Mouse (Mus musculus) megakaryocyte-erythroid progenitor cell, adult 5-6 weeks (primary cell): Measurements from ENCODE around the gene Tifa. TPM values are rescaled to one million over a fixed set of nuclear protein-coding genes. Genes with fewer than 3 reads are reported as not detected.
"Not testable (repeated sequence)": the region's sequence is repeated elsewhere in the genome, so short reads cannot be mapped to it uniquely, and the experiment has no call there.

Source experiments
- ATAC-seq: replicated peaks from 2 replicates; pipeline ENCODE4 v1.8.0; 2016; ENCODE audit warnings: mild to moderate bottlenecking, inconsistent platforms; ENCODE audit not compliant: severe bottlenecking, poor library complexity, low FRiP score, low TSS enrichment
- total RNA-seq, 2 experiments: library from RNA; stranded (forward) in 1 of 2; stranded (reverse) in 1 of 2; fragments of 200-1000, 215-1000 nt in 1 of 2; fragments of >200 nt in 1 of 2; fragmentation: Nextera tagmentation in 1 of 2; gene quantifications; 2 replicates each; pipeline ENCODE4 v1.2.3; 2014 to 2017

The Tifa gene
- total RNA-seq, 2 experiments from 2014 or later, result 32.1 to 34.5 TPM

- no peak for ATAC-seq
Measured at GRCm38 (mm10) chr3:127782921-127783320, 6.7 kb upstream of the Tifa start.

GRCm38 (mm10) chr3:127783680-127784079 lies 5.9 kb upstream of the Tifa start:
- not testable (repeated sequence) for ATAC-seq

- ATAC-seq, result no peak
Measured at GRCm38 (mm10) chr3:127787032-127787431, 2.6 kb upstream of the Tifa start.

DNA sequence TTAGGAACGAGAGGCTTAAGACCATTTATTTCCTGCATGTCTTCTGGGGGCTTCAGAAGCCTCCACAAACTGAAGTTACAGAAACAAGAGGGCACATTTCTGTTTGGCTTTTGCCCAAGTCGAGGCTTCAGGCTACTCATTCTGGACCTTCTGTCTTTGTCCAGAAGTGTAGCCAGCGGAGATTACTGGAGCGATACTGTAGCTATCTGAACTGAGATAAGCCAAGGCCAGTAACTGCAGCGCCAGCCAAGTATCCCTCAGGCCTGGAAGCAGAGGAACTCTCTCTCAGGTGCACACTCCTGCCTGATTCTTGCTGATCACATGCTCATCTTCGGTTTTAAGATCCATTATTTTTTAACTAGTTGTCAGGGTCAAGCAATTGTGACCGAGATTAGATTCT lies 1.6 kb upstream of the Tifa start:
- no peak for ATAC-seq

DNA sequence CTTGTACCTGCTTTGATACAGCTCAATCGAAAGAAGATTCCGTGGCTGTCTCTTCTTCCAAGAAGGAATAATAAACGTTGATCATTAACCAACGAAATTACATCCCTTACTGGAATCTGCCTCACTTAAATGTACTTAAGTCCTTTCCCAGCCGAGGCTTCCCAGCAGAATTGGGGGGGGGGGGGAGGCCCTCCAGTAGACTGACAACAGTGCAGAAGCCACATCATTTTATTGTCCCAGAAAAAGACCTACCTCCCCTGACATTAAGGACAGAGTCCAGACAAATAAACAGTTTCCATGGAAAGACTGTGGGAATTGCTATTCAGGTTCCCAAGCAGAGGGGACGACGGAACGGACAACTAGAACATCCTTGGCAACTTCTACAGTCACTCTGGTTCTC lies 686 bp upstream of the Tifa start:
- no peak for ATAC-seq

- no peak for ATAC-seq
Measured at GRCm38 (mm10) chr3:127790234-127791055, 840 bp downstream of the Tifa start.

GRCm38 (mm10) chr3:127791056-127791483 lies 1.5 kb downstream of the Tifa start:
- peak; percentile 12; the same call in 1 of the 2 replicates for ATAC-seq

DNA sequence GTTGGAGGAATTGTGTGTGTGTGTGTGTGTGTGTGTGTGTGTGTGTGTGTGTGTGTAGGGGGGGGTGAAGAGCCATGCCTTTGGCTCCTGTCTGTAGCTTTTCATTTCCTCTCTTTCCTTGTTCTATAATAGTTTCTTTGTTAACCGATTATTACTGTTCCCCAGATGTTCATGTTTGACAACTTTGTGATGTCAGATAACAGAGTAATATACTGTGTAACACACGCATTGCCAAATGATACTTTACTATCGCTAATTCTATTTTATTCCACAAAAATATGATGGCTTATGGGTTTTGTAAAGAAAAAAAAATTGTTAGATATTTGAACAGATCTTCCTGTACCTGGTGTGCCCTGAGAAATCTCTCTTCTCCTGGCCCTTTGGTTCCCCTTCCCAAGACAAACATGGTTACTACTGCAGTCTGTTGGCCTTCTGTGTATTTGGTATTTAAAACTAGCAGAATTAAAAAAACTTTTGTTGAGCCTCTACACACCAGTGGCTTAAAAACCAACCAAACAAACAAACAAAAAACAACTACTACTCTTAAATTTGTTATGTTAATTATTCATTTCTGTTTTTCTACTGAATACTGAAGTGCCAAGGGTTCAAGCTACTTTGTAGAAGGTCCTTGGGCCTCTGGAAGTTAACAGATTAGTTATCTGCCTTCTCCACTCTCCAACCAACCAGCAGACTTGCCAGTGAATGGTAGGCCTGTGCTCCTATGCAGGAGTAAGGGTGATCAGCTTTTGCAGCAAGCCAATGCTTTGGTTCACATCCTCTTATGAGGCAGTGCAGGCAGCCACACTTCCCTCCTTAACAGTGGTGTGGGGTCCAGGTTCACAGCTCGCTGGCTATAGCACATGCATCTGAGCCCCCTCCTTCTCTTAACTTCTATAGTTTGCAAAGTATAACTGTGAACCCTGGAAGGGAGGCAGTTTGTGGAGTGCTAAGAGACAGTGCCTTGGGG lies 2.3 kb downstream of the Tifa start:
- ATAC-seq, result peak; percentile 88

GRCm38 (mm10) chr3:127793022-127793421 lies 3.4 kb downstream of the Tifa start:
- no peak for ATAC-seq

- no peak for ATAC-seq
Measured at GRCm38 (mm10) chr3:127795762-127796161, 6.2 kb downstream of the Tifa start.

DNA sequence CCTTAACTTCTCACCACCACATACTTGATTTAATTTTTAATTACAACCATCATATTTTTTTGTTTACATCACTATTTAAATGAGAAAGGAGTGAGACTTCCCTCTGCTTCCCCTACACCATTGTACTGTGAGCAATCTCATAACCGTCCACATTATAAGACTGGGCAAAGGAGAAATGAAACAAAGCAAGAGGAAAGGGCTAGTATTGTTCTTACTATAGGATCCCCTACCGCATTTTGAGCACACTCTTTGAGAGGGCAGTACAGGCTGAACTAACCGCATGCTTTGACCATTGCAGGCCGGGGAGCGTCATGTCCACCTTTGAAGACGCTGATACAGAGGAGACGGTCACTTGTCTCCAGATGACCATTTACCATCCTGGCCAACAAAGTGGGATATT lies 6.7 kb downstream of the Tifa start:
- ATAC-seq, result no peak

DNA sequence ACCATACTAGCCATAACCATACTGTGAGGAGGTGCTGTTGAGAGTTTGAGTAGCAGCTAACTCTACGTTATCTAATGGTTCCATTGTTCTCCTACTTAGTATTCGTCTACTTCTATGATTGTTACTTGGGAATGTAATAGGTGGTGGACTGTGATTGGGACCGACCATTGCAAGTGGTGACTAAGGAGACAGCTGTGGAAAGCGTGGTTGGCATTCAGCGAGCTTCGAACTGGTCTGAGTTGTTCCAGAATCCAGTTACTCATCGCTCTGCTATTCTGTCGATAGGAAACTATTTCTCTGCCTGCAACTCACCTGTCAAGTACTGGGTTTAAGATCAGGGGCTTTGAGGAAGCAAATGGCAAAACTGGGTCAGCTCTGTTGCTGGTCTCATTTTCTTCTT lies 11.6 kb downstream of the Tifa start:
- ATAC-seq, result no peak

DNA sequence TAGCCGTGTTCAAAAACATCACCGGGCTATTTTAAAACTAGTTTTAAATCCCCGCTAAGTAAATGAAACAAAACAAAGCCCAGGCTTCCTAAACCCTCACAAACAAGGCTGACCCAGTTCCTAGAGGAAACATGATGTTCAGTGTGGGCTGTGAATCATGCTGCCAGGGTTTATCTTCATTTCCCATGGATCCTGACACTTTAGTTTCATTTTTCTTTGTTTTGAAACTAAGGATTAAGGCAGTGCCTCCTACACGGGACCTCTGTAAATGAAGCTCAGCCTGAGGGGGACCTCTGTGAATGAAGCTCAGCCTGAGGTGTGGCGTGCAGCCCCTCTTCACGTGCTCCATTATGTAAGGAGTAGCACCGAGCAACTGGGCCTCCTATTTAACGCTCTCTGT lies 13.2 kb downstream of the Tifa start:
- no peak for ATAC-seq

- peak; percentile 68 for ATAC-seq
Measured at GRCm38 (mm10) chr3:127804439-127804838, 14.8 kb downstream of the Tifa start.

DNA sequence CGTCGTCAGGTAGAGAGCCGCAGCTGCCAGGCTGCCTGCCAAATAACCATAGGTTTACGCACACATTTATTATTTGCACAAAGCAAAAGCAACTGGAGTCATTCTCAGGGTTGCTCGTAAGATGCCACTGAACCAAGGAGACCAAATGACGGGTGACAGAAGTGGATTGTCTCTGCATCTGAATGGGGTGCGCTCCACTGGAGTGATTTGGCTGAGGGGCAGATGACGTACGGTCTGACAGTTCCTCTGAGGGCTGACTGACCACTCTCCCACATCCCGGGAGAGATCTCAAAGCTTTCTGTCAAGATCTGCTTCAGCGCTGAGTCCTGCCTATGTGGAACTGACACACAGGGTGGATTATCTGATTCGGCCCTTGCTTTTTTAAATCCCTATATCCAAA lies 15.5 kb downstream of the Tifa start:
- no peak for ATAC-seq

- no peak for ATAC-seq
Measured at GRCm38 (mm10) chr3:127805991-127806390, 16.4 kb downstream of the Tifa start.

GRCm38 (mm10) chr3:127807846-127808245 lies 18.2 kb downstream of the Tifa start:
- no peak for ATAC-seq

DNA sequence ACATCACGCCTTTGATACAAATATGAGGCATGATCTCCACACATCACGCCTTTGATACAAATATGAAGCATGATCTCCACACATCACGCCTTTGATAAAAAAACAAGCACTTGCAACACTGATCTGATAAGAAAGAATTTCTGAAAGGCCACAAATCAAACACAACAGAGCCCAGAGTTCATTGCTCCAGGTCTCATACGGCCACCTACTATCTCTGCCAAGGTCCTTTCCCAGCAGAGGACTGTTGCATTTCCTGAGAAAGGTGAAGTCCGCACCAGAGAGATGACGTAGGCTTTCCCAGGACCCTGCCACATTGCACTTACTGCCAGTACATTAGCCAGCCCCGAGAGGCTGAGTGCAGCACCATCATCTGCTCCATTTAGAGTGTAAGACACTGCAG lies 19.5 kb downstream of the Tifa start:
- no peak for ATAC-seq

DNA sequence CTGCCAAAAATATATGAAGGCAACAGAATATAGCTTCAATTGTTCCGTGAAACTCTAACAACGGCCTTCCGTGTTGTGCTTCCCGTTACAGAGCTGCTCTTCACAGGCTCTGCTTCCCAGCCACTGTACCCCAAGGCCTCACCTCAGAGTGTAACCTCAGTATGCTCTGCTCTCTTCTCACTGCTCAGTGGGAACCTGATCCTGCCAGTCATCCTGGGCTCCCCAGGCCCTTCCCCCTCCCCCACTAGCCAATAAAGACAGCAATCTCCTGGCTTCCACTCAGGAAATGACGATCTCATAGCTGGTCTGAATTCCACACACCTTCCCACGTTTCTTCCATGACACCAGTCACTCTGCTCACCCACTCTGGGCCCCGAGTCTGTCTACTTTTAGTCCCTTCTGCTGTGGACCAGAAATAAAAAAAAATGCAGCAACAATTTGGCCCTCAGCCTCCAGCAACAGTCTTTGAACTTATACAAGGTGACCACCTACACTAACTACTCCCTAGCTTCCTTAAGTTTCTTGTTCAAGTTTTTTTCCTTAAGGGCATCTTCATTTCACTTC lies 27.6 kb downstream of the Tifa start:
- no peak for ATAC-seq
